Mouse (Mus musculus) induced T-regulatory cell, adult 2 months (primary cell): ENCODE measurements around the gene Prss35.
A peak's percentile ranks its signal among the peaks of the same experiment; 100 is the strongest.

ENCODE experiments used
- DNase-seq: peaks from one replicate; pipeline ENCODE4 v3.0.0-alpha.2; 2012; ENCODE audit warnings: low read depth

Gene Prss35

DNA sequence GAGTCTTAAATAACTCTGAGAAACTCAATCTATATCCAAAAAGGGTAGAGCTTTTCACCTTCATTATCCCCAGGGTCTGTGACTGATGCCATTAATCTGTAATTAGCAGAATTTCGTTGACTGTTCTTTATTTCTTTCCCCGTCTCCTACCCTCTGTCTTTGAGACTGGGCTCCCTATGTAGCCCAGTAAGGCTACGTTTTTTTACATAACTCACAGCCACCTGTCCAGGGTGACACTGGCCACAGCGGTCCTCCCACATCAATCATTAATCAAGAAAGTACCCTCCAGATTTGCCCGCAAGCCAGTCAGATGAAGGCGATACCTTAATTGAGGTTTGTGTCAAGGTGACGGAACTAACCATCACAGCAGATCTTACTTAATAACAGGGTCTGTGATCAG, 55.6 kb downstream of the Prss35 start:
- DNase-seq, result no peak

DNA sequence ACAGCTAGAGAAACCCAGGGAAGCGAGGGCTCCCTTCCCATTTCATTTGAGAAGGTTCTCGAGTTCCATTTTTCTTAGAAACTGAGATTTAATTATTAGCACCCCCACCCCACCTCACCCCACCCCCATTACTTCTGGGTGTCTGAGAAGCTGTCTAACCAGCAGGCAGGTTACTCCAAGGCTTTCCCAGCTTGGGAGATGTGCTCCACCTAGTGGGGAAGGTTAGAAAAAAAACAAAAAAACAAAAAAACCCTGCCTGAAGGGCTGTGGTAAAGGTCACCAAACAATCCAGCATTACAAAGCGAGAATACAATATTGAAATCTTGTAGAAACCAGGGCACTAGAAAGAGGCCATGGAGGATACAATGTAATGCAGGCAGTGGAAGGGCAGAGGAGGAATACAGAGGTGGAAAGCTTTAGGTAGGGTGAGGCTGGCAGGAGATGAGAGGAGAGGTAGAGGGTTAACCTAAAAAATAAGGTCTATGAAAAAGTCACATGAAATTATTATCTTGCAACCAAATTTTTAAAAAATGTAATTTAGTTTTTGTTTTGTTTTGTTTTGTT, 57.2 kb downstream of the Prss35 start:
- peak; percentile 36 for DNase-seq
